Mouse (Mus musculus): ENCODE measurements at regions not wholly inside any gene's neighbourhood (a gene's known extent, or its start where the extent isn't known, plus 50 kb on each side); places are given as distances from the start of the nearest gene placed in this dataset.
A peak's percentile ranks its signal among the peaks of the same experiment; 100 is the strongest.

GRCm38 (mm10) chr3:34206454-34206853 lies 125.3 kb upstream of the Dnajc19 start:
- WGBS: 85% methylated on average over 3 of the region's 3 CpGs

GRCm38 (mm10) chr3:34198228-34198627 lies 117.1 kb upstream of the Dnajc19 start:
- DNase-seq (peak; percentile 17), ATAC-seq (ENCODE audit: insufficient read depth) (no peak)
- Histone ChIP-seq H3K4me2 (no peak overlapping the region), H3K4me3 (ENCODE audit: low read depth, low read length) (no peak overlapping the region), H3K27ac (ENCODE audit: low read depth) (no peak overlapping the region), H3K36me3 (ENCODE audit: insufficient read depth) (no peaks in the 10 kb centered on the region), H3K9me3 (ENCODE audit: low read depth, low read length) (no peaks in the 10 kb centered on the region), H3K9ac (no peak overlapping the region), H3K4me1 (ENCODE audit: insufficient read depth) (no peaks in the 10 kb centered on the region), H3K27me3 (ENCODE audit: insufficient read depth, low read length) (peaks cover 15% of the 10 kb centered on the region)
- WGBS: 27% methylated on average over 8 of the region's 8 CpGs
- TF ChIP-seq CTCF (IDR thresholded peaks at IDR 0.05; ENCODE audit: low read depth): peak; percentile 47

More at GRCm38 (mm10) chr3:34206454-34206853, 125.3 kb upstream of the Dnajc19 start:
- H3K4me3 ChIP-seq (ENCODE audit: low read depth, low read length): no peak overlapping the region
- no peak overlapping the region for H3K9ac ChIP-seq
- no peak overlapping the region for H3K4me2 ChIP-seq
- no peaks in the 10 kb centered on the region for H3K9me3 ChIP-seq (ENCODE audit: low read depth, low read length)
- no peaks in the 10 kb centered on the region for H3K27me3 ChIP-seq (ENCODE audit: insufficient read depth, low read length)
- no peaks in the 10 kb centered on the region for H3K36me3 ChIP-seq (ENCODE audit: insufficient read depth)
- no peak for ATAC-seq (ENCODE audit: insufficient read depth)
- no peak for DNase-seq
- no peaks in the 10 kb centered on the region for H3K4me1 ChIP-seq (ENCODE audit: insufficient read depth)
- H3K27ac ChIP-seq (ENCODE audit: low read depth): no peak overlapping the region
- TF ChIP-seq CTCF (IDR thresholded peaks at IDR 0.05; ENCODE audit: low read depth): no peak

GRCm38 (mm10) chr3:34197163-34197455 lies 116.0 kb upstream of the Dnajc19 start:
- ATAC-seq (ENCODE audit: insufficient read depth) (no peak), DNase-seq (no peak)
- Histone ChIP-seq H3K9ac (no peak overlapping the region), H3K9me3 (ENCODE audit: low read depth, low read length) (no peaks in the 10 kb centered on the region), H3K27ac (ENCODE audit: low read depth) (no peak overlapping the region), H3K4me1 (ENCODE audit: insufficient read depth) (no peaks in the 10 kb centered on the region), H3K27me3 (ENCODE audit: insufficient read depth, low read length) (peaks cover 15% of the 10 kb centered on the region), H3K4me3 (ENCODE audit: low read depth, low read length) (no peak overlapping the region), H3K36me3 (ENCODE audit: insufficient read depth) (no peaks in the 10 kb centered on the region), H3K4me2 (no peak overlapping the region)
- TF ChIP-seq CTCF (IDR thresholded peaks at IDR 0.05; ENCODE audit: low read depth): no peak
- 6% methylated on average over 10 of the region's 10 CpGs for WGBS

- ATAC-seq (ENCODE audit: insufficient read depth) (no peak), DNase-seq (no peak)
- Histone ChIP-seq H3K36me3 (ENCODE audit: insufficient read depth) (no peaks in the 10 kb centered on the region), H3K9me3 (ENCODE audit: low read depth, low read length) (no peaks in the 10 kb centered on the region), H3K4me3 (ENCODE audit: low read depth, low read length) (no peak overlapping the region), H3K27ac (ENCODE audit: low read depth) (no peak overlapping the region), H3K4me1 (ENCODE audit: insufficient read depth) (no peaks in the 10 kb centered on the region), H3K4me2 (no peak overlapping the region), H3K9ac (no peak overlapping the region), H3K27me3 (ENCODE audit: insufficient read depth, low read length) (peaks cover 15% of the 10 kb centered on the region)
- WGBS: 35% methylated on average over 22 of the region's 22 CpGs
- TF ChIP-seq CTCF (IDR thresholded peaks at IDR 0.05; ENCODE audit: low read depth): no peak
Observed at GRCm38 (mm10) chr3:34196451-34197162, 115.5 kb upstream of the Dnajc19 start.

- ATAC-seq (ENCODE audit: insufficient read depth) (no peak), DNase-seq (no peak)
- Histone ChIP-seq H3K4me2 (no peak overlapping the region), H3K9ac (no peak overlapping the region), H3K4me1 (ENCODE audit: insufficient read depth) (no peaks in the 10 kb centered on the region), H3K27ac (ENCODE audit: low read depth) (no peak overlapping the region), H3K27me3 (ENCODE audit: insufficient read depth, low read length) (peaks cover 15% of the 10 kb centered on the region), H3K4me3 (ENCODE audit: low read depth, low read length) (no peak overlapping the region), H3K9me3 (ENCODE audit: low read depth, low read length) (no peaks in the 10 kb centered on the region), H3K36me3 (ENCODE audit: insufficient read depth) (no peaks in the 10 kb centered on the region)
- TF ChIP-seq CTCF (IDR thresholded peaks at IDR 0.05; ENCODE audit: low read depth): no peak
- WGBS: 72% methylated on average over 13 of the region's 13 CpGs
Observed at GRCm38 (mm10) chr3:34195729-34196450, 114.8 kb upstream of the Dnajc19 start.

GRCm38 (mm10) chr3:34173416-34174097 lies 92.4 kb upstream of the Dnajc19 start:
- H3K4me2 ChIP-seq: no peak overlapping the region
- no peak overlapping the region for H3K4me3 ChIP-seq (ENCODE audit: low read depth, low read length)
- no peaks in the 10 kb centered on the region for H3K9me3 ChIP-seq (ENCODE audit: low read depth, low read length)
- ATAC-seq (ENCODE audit: insufficient read depth) (no peak), DNase-seq (no peak)
- no peak overlapping the region for H3K27ac ChIP-seq (ENCODE audit: low read depth)
- H3K9ac ChIP-seq: no peak overlapping the region
- H3K4me1 ChIP-seq (ENCODE audit: insufficient read depth): no peaks in the 10 kb centered on the region
- TF ChIP-seq CTCF (IDR thresholded peaks at IDR 0.05; ENCODE audit: low read depth): no peak
- no peaks in the 10 kb centered on the region for H3K27me3 ChIP-seq (ENCODE audit: insufficient read depth, low read length)
- no peaks in the 10 kb centered on the region for H3K36me3 ChIP-seq (ENCODE audit: insufficient read depth)
- WGBS: 58% methylated on average over 6 of the region's 6 CpGs

GRCm38 (mm10) chr3:34172899-34173298 lies 91.8 kb upstream of the Dnajc19 start:
- no peaks in the 10 kb centered on the region for H3K36me3 ChIP-seq (ENCODE audit: insufficient read depth)
- no peak overlapping the region for H3K4me3 ChIP-seq (ENCODE audit: low read depth, low read length)
- H3K27me3 ChIP-seq (ENCODE audit: insufficient read depth, low read length): no peaks in the 10 kb centered on the region
- H3K4me1 ChIP-seq (ENCODE audit: insufficient read depth): no peaks in the 10 kb centered on the region
- H3K4me2 ChIP-seq: no peak overlapping the region
- H3K9me3 ChIP-seq (ENCODE audit: low read depth, low read length): no peaks in the 10 kb centered on the region
- ATAC-seq (ENCODE audit: insufficient read depth) (no peak), DNase-seq (no peak)
- 75% methylated on average over 4 of the region's 4 CpGs for WGBS
- TF ChIP-seq CTCF (IDR thresholded peaks at IDR 0.05; ENCODE audit: low read depth): no peak
- H3K27ac ChIP-seq (ENCODE audit: low read depth): no peak overlapping the region
- H3K9ac ChIP-seq: no peak overlapping the region

Measured in lung, embryonic 14.5 days (tissue).